Mouse (Mus musculus) liver, embryonic 14.5 days (tissue): ENCODE data around the gene Cela1. TPM values are rescaled to one million over a fixed set of nuclear protein-coding genes. Genes with fewer than 3 reads are reported as not detected.

Experiments used
- ATAC-seq: fragments of 200-750 bp; cut with Nextera tagmentation; 2 replicates; pipeline ENCODE4 v1.8.0; 2017; ENCODE audit warnings: moderate number of reproducible peaks, mild to moderate bottlenecking, moderate library complexity; ENCODE audit not compliant: insufficient read depth
- DNase-seq, 3 experiments: peaks; one replicate each; pipeline ENCODE4 v3.0.0-alpha.2; 2012 to 2013; ENCODE audit warnings: low read depth in 3 of 3, low spot score in 3 of 3
- H3K27ac ChIP-seq: fragments of 300-500 bp; sonication (generic); 2 replicates; pipeline ENCODE4 v1.5.1; 2014; ENCODE audit warnings: moderate library complexity, mild to moderate bottlenecking, control low read depth, inconsistent platforms
- H3K27me3 ChIP-seq: fragments of 300-500 bp; sonication (generic); 2 replicates; pipeline ENCODE4 v1.6.1; 2014; ENCODE audit warnings: mild to moderate bottlenecking, low read length, moderate library complexity; ENCODE audit not compliant: control insufficient read depth, insufficient read depth
- H3K36me3 ChIP-seq: fragments of 300-500 bp; sonication (generic); replicated peaks from 2 replicates; pipeline ENCODE4 v1.6.1; 2014; ENCODE audit warnings: low read depth; ENCODE audit not compliant: control insufficient read depth, insufficient read depth
- H3K4me1 ChIP-seq, 2 experiments: fragments of 200-500 bp in 1 of 2; fragments of 300-500 bp in 1 of 2; sonication (generic) in 1 of 2; replicated peaks; 2 replicates each; pipeline ENCODE4 v1.6.1; 2012 to 2014; ENCODE audit warnings: antibody characterized with exemption in 1 of 2, inconsistent platforms in 1 of 2, low read length in 1 of 2; ENCODE audit not compliant: control insufficient read depth in 2 of 2, insufficient read depth in 2 of 2
- H3K4me2 ChIP-seq: fragments of 300-500 bp; sonication (generic); 2 replicates; pipeline ENCODE4 v1.6.1; 2014; ENCODE audit warnings: low read depth, mild to moderate bottlenecking, control low read depth, moderate library complexity
- H3K4me3 ChIP-seq, 2 experiments: fragments of 200-500 bp in 1 of 2; fragments of 300-500 bp in 1 of 2; sonication (generic) in 1 of 2; 2 replicates each; pipeline ENCODE4 v1.5.1; 2012 to 2014; ENCODE audit warnings: low read depth in 2 of 2, low read length in 2 of 2, mild to moderate bottlenecking in 2 of 2, control low read depth in 1 of 2, inconsistent platforms in 1 of 2, moderate library complexity in 1 of 2; ENCODE audit not compliant: insufficient read depth in 1 of 2
- H3K9ac ChIP-seq: fragments of 300-500 bp; sonication (generic); replicated peaks from 2 replicates; pipeline ENCODE4 v1.6.1; 2014; ENCODE audit warnings: mild to moderate bottlenecking, control low read depth, moderate library complexity
- H3K9me3 ChIP-seq: fragments of 300-500 bp; sonication (generic); 2 replicates; pipeline ENCODE4 v1.6.1; 2016; ENCODE audit warnings: low read length, mixed read lengths; ENCODE audit not compliant: control insufficient read depth
- CTCF ChIP-seq: IDR thresholded peaks from 2 replicates; pipeline ENCODE4 v1.5.1; 2016; ENCODE audit warnings: antibody characterized with exemption, low read depth, control low read depth
- EP300 ChIP-seq: IDR thresholded peaks from 2 replicates; pipeline ENCODE4 v1.6.1; 2016; ENCODE audit warnings: antibody characterized with exemption, low read depth
- WGBS: fragments of 180-500 bp; shearing (Covaris S2); extraction: QIAGEN DNeasy Blood & Tissue Kit; methylation state at CpG from one replicate; pipeline ENCODE4 v1.1.7; 2014; ENCODE audit not compliant: insufficient replicate concordance; 5-methylcytosine and 5-hydroxymethylcytosine counted together
- polyA plus RNA-seq, 2 experiments: library from polyadenylated mRNA; depleted of rRNA in 1 of 2; stranded (reverse) in 1 of 2; unstranded in 1 of 2; fragments of >200 nt; fragmentation: Nextera tagmentation in 1 of 2; extraction: Ambion mirVana in 1 of 2; gene quantifications; 2 replicates each; pipeline versions ENCODE4 v1.2.1 to v1.2.3; 2012 to 2014

Cela1 gene
- polyA plus RNA-seq, 2 experiments: 8.1 to 13.8 TPM

DNA sequence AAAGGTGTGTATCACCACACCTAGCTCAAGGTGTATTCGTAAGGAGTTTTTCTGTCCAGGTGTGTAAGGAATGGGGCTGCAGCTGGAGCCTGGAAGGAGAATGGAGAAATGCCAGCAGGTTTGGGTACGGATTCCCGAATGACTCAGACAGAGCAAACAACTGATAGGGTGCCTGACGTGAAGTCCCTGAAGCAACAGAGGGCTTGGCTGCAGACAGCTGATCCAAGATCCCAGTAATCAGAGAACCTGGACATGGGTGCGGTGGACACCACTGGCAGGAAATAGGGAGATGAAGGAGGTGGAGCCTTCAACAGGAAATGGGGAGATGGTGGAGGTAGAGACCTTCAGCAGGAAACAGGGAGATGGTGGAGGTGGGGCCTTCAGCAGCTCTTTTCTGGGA lies 55.4 kb downstream of the Cela1 start:
- H3K36me3 ChIP-seq: no peaks in the 10 kb centered on the region
- WGBS: 49% methylated on average over 5 of the region's 5 CpGs
- H3K9ac ChIP-seq: no peak overlapping the region
- no peak overlapping the region for H3K4me3 ChIP-seq
- TF ChIP-seq EP300 (no peak), CTCF (no peak)
- DNase-seq: no peak
- peaks cover 0 to 17% of the 10 kb centered on the region in 2 experiments; a peak in 2 of 4 replicates for H3K4me1 ChIP-seq
- peaks cover 31% of the 10 kb centered on the region for H3K27me3 ChIP-seq
- H3K9me3 ChIP-seq: no peaks in the 10 kb centered on the region
- no peak overlapping the region for H3K4me2 ChIP-seq
- H3K27ac ChIP-seq: no peak overlapping the region
- no peak for ATAC-seq

DNA sequence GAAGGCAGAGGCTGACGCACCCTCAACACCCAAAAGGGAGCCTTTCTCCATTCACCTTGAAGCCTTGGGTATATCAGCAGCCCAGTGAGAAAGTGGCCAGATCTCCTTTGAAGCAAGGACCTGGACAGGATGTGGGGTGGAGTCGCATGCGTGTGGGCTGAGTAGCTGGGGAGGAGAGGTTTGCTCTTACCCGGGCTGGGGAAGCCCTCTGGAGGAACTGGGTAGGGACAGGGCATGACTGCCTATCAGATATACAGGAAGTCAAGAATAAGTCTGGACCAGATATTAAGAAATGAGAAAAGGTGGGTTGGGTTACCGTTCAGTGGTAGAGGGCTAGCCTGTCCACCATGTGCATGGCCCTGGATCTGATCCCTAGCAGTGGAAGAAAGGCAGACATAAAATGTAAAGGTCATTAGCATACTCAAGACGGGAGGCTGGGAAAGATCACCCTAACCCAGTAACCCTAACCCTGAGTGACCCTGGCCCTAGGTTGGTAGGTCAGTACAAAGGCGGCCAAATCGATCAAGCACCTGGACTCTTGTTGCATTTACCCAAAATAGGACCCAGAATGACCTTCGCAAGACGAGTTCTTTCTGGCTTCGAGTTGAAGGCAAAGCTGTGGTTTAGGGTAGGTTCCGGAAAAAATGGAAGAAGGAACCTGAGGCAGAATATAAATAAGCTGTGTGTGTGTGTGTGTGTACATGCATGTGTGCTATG lies 56.1 kb downstream of the Cela1 start:
- H3K27ac ChIP-seq: no peak overlapping the region

DNA sequence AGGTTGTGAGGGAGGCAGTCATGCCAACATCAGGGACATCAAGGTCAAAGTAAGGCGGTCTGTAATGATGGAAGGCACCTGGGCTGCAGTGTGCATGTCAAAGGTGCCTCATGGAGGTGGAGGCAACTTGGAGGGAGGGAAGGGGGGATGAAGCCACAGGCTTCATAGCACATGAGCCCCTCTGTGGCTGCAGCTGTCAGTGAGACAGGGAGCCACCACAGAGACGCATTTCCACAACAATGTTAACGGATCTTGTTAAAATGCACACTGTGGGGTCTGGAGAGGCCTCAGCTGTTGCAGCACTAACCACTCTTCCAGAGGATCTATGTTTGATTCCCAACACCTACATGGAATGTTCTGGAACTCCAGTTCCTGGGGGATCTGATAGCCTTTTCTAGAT lies 57.6 kb downstream of the Cela1 start:
- no peak overlapping the region for H3K27ac ChIP-seq
- DNase-seq (no peak), ATAC-seq (no peak)
- TF ChIP-seq CTCF (no peak), EP300 (no peak)
- no peak overlapping the region for H3K9ac ChIP-seq
- 65% methylated on average over 3 of the region's 3 CpGs for WGBS
- H3K36me3 ChIP-seq: no peaks in the 10 kb centered on the region
- no peak overlapping the region for H3K4me2 ChIP-seq
- peaks cover 9% of the 10 kb centered on the region for H3K27me3 ChIP-seq
- H3K9me3 ChIP-seq: no peaks in the 10 kb centered on the region
- peaks cover 0 to 16% of the 10 kb centered on the region in 2 experiments; a peak in 2 of 4 replicates for H3K4me1 ChIP-seq
- no peak overlapping the region for H3K4me3 ChIP-seq

More for the DNA sequence above, 56.1 kb downstream of the Cela1 start:
- Histone ChIP-seq H3K4me2 (no peak overlapping the region), H3K27me3 (peaks cover 24% of the 10 kb centered on the region), H3K4me3 (no peak overlapping the region), H3K9me3 (no peaks in the 10 kb centered on the region), H3K36me3 (no peaks in the 10 kb centered on the region), H3K4me1 (peaks cover 0 to 16% of the 10 kb centered on the region in 2 experiments; a peak in 2 of 4 replicates), H3K9ac (no peak overlapping the region)
- WGBS: 31% methylated on average over 12 of the region's 12 CpGs
- ATAC-seq: no peak
- DNase-seq: no peak
- TF ChIP-seq CTCF (no peak), EP300 (no peak)

DNA sequence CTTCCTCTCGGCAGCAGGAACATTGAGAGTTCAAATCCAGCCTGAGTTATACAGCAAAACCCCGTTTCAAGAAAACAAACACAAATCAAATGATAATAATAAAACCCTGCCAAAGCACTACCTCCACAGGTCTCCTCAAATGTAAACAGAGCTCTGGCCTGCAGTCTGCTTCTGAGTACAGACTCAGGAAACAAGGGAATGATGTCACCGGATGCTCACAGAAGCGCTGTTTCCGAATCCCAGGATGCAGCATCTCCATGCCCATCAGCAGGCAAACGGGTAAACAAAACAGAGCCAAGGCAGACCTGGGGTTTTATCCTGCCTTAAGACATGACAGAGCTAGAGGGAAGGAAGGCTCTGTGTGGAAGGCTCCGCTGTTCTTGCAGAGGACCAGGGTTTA lies 58.9 kb downstream of the Cela1 start:
- Histone ChIP-seq H3K4me3 (no peak overlapping the region), H3K36me3 (no peaks in the 10 kb centered on the region), H3K4me1 (peaks cover 0 to 16% of the 10 kb centered on the region in 2 experiments; a peak in 2 of 4 replicates), H3K4me2 (no peak overlapping the region), H3K27ac (no peak overlapping the region), H3K9me3 (no peaks in the 10 kb centered on the region), H3K27me3 (no peaks in the 10 kb centered on the region), H3K9ac (no peak overlapping the region)
- WGBS: 35% methylated on average over 7 of the region's 7 CpGs
- no peak for TF ChIP-seq EP300
- TF ChIP-seq CTCF: no peak
- DNase-seq (no peak), ATAC-seq (no peak)

DNA sequence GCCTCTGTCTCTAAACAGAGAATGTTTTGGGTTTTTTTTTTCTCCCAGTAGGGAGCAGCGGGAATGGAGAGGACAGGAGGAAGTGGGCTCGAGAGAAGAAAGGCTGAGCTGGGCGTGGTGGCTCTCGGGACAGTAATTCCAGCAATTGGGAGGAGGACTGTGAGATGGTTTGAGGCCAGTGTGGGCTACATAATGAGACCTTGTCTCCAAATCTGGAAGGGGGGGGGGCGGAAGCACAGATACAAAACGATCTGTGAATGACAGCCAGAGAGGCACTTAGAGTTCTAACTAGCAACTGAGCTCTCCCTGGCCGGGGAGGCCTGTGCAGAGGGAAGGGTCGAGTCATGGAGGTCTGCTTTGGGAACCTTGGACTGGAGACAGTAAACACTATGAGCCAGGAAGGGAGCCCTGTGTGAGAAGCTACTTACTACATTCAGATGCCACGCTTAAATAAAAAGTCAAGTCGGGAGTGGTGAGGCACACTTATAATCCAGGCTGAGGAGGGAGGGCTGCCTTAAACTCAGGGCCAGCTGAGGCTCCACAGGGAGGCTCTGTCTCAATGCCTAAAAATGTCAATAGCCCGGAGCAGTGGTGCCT lies 59.8 kb downstream of the Cela1 start:
- peaks cover 0 to 15% of the 10 kb centered on the region in 2 experiments; a peak in 2 of 4 replicates for H3K4me1 ChIP-seq
- DNase-seq (no peak), ATAC-seq (no peak)
- no peak overlapping the region for H3K4me2 ChIP-seq
- H3K9me3 ChIP-seq: no peaks in the 10 kb centered on the region
- H3K27me3 ChIP-seq: no peaks in the 10 kb centered on the region
- 36% methylated on average over 11 of the region's 11 CpGs for whole genome bisulfite sequencing
- H3K9ac ChIP-seq: no peak overlapping the region
- TF ChIP-seq EP300: no peak
- TF ChIP-seq CTCF: no peak
- no peak overlapping the region for H3K4me3 ChIP-seq
- no peak overlapping the region for H3K27ac ChIP-seq
- H3K36me3 ChIP-seq: no peaks in the 10 kb centered on the region
